ENCODE assay signal across 7 mouse cellular contexts in the genomic region with DNA sequence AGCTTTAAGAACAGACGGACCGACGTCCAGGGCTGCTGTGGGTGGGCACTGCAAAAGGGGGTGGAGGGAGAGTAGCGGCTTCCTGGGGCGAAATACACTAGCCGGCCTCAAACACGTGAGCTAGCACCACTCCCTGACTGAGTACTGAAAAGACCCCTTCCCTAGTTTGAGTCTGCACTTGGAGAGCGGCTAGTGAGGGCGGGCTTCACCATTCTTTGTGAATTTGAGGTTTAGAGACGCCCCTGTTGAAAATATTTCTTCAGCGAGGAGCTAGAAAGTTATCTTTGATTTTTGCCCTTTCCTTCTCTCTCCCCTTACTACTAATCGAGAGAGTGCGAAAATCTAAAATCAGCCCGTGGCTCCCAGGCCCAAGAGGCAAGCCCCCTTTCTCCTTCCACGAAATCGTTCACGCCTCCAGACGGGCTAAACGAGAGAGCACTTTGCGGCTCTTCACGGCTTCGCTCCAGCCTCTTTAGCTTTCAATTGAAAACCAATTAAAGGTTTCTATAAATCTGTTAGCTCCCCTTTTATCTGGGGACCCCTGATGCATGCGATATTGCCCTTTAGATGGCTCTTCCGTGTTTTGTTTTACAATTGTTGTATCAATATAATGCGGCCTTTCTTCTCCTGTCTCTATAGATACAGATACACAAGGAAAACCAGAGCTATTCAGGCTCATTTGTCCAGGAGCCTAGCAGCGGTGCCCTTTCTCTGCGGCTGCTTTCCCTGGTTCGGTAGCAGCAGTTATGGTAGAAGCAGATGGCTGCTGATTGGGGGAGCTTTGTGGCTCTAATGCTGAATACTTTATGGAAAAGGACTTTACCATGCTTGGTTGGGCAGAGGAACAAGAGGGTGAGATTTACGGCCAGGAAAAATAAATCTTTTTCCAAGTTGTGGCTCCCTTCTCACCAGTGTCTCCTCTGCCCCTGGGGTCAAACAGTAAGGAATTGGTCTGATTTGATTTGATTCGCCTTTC. TPM values are rescaled to one million over a fixed set of nuclear protein-coding genes. Genes with fewer than 3 reads are reported as not detected.
DNase-seq lines count a peak whose midpoint lies in the region; ATAC-seq and TF ChIP-seq lines count a peak whose summit lies in the region.

No protein-coding gene starts in this region.

- no peaks in the 10 kb centered on the region for H3K36me3 ChIP-seq in lung, embryonic 16.5 days (ENCODE audit: control insufficient read depth, insufficient read depth, low read length)
- H3K36me3 ChIP-seq in forebrain, embryonic 11.5 days (ENCODE audit: control insufficient read depth, insufficient read depth, low read length), result no peaks in the 10 kb centered on the region
- H3K36me3 ChIP-seq in limb, embryonic 13.5 days, result no peaks in the 10 kb centered on the region
- H3K36me3 ChIP-seq in stomach, embryonic 16.5 days (ENCODE audit: control insufficient read depth, insufficient read depth, low read length), result no peaks in the 10 kb centered on the region

- ATAC-seq in lung, embryonic 16.5 days (ENCODE audit: low read depth), result no peak
- 0 out of 2 replicates have a peak, but pooled peaks have one; percentile 6 for ATAC-seq in forebrain, embryonic 11.5 days (replicated peaks; ENCODE audit: low FRiP score)
- ATAC-seq in limb, embryonic 13.5 days (ENCODE audit: low FRiP score, low read depth), result no peak
- no peak for ATAC-seq in stomach, embryonic 16.5 days (ENCODE audit: insufficient read depth, low FRiP score)

- no peaks in the 10 kb centered on the region for H3K9me3 ChIP-seq in lung, embryonic 16.5 days (ENCODE audit: control insufficient read depth, low read length)
- no peaks in the 10 kb centered on the region for H3K9me3 ChIP-seq in forebrain, embryonic 11.5 days (ENCODE audit: control insufficient read depth, low read length)
- H3K9me3 ChIP-seq in limb, embryonic 13.5 days, result no peaks in the 10 kb centered on the region
- no peaks in the 10 kb centered on the region for H3K9me3 ChIP-seq in stomach, embryonic 16.5 days (replicated peaks; ENCODE audit: control insufficient read depth, low read length)

- WGBS in lung, embryonic 16.5 days, result 9% methylated on average over 30 of the region's 30 CpGs
- WGBS in forebrain, embryonic 11.5 days, result under 1% methylated on average over 30 of the region's 30 CpGs
- 1% methylated on average over 30 of the region's 30 CpGs for WGBS in limb, embryonic 13.5 days
- 7% methylated on average over 30 of the region's 30 CpGs for whole genome bisulfite sequencing in stomach, embryonic 16.5 days
- 36% methylated on average over 30 of the region's 30 CpGs for WGBS in lung, adult 2 months

- DNase-seq in lung, postnatal 36 days, result no peak
- peak; percentile 56 for DNase-seq in forebrain, embryonic 11.5 days (ENCODE audit: low spot score)
- no peak for DNase-seq in lung, adult 2 months
- no peak for DNase-seq in spleen, postnatal 14 days (ENCODE audit: low spot score in 2 of 2)

- no peak overlapping the region for H3K9ac ChIP-seq in lung, embryonic 16.5 days (ENCODE audit: low read length)
- H3K9ac ChIP-seq in forebrain, embryonic 11.5 days (ENCODE audit: low read length), result no peak overlapping the region
- H3K9ac ChIP-seq in limb, embryonic 13.5 days, result no peak overlapping the region
- H3K9ac ChIP-seq in stomach, embryonic 16.5 days (ENCODE audit: low read length), result no peak overlapping the region

- peaks cover 71% of the 10 kb centered on the region for H3K27me3 ChIP-seq in lung, embryonic 16.5 days (ENCODE audit: control insufficient read depth, insufficient read depth, low read depth, low read length)
- peaks cover 74% of the 10 kb centered on the region for H3K27me3 ChIP-seq in forebrain, embryonic 11.5 days (ENCODE audit: control insufficient read depth, insufficient read depth, low read length)
- H3K27me3 ChIP-seq in limb, embryonic 13.5 days, result peaks cover 100% of the 10 kb centered on the region
- H3K27me3 ChIP-seq in stomach, embryonic 16.5 days (ENCODE audit: control insufficient read depth, insufficient read depth, low read length), result peaks cover 76% of the 10 kb centered on the region

- no peak overlapping the region for H3K27ac ChIP-seq in lung, embryonic 16.5 days (ENCODE audit: low read length)
- no peak overlapping the region for H3K27ac ChIP-seq in forebrain, embryonic 11.5 days (ENCODE audit: low read depth, low read length)
- H3K27ac ChIP-seq in limb, embryonic 13.5 days, result no peak overlapping the region
- no peak overlapping the region for H3K27ac ChIP-seq in stomach, embryonic 16.5 days (ENCODE audit: low read length)

- no peak for TF ChIP-seq POLR2A in lung, adult 2 months (IDR thresholded peaks at IDR 0.05; ENCODE audit: borderline replicate concordance, extremely low read depth, low read depth, low read length)

- peak overlapping the region; percentile 51 for H3K4me3 ChIP-seq in lung, embryonic 16.5 days (ENCODE audit: low read length)
- no peak overlapping the region for H3K4me3 ChIP-seq in forebrain, embryonic 11.5 days (ENCODE audit: low read depth, low read length)
- peak overlapping the region; percentile 52; the same call in 1 of the 2 replicates for H3K4me3 ChIP-seq in limb, embryonic 13.5 days
- H3K4me3 ChIP-seq in stomach, embryonic 16.5 days (replicated peaks; ENCODE audit: low read length), result no peak overlapping the region
- no peak overlapping the region for H3K4me3 ChIP-seq in lung, adult 2 months (replicated peaks; ENCODE audit: extremely low read depth, low read depth, low read length)

- no peak for TF ChIP-seq CTCF in lung, adult 2 months (IDR thresholded peaks at IDR 0.05; ENCODE audit: insufficient read depth, low read length)

- peaks cover 13% of the 10 kb centered on the region for H3K4me1 ChIP-seq in lung, embryonic 16.5 days (replicated peaks; ENCODE audit: control insufficient read depth, insufficient read depth, low read length)
- H3K4me1 ChIP-seq in forebrain, embryonic 11.5 days (replicated peaks; ENCODE audit: control insufficient read depth, insufficient read depth, low read length), result peaks cover 9% of the 10 kb centered on the region
- peaks cover 24% of the 10 kb centered on the region for H3K4me1 ChIP-seq in limb, embryonic 13.5 days
- H3K4me1 ChIP-seq in stomach, embryonic 16.5 days (ENCODE audit: control insufficient read depth, insufficient read depth, low read length), result peaks cover 14% of the 10 kb centered on the region
- no peaks in the 10 kb centered on the region; the same call in 1 of the 2 replicates for H3K4me1 ChIP-seq in lung, adult 2 months (ENCODE audit: control insufficient read depth, insufficient read depth, low read length)

- peak overlapping the region; percentile 82 for H3K4me2 ChIP-seq in lung, embryonic 16.5 days (ENCODE audit: low read depth, low read length)
- H3K4me2 ChIP-seq in forebrain, embryonic 11.5 days (ENCODE audit: low read depth, low read length, severe bottlenecking), result peak overlapping the region; percentile 72; the same call in 1 of the 2 replicates
- peak overlapping the region; percentile 73 for H3K4me2 ChIP-seq in limb, embryonic 13.5 days (replicated peaks)
- H3K4me2 ChIP-seq in stomach, embryonic 16.5 days (ENCODE audit: low read depth, low read length), result peak overlapping the region; percentile 78; the same call in 1 of the 2 replicates

RNA-seq across cellular contexts. Expression of gene Prdm8, which starts 2.7 kb away (rescaled TPM):
- 0.79 and 0.87 TPM in 2 replicates for polyA plus RNA-seq in lung, embryonic 16.5 days (2015; fragmentation: Nextera tagmentation; extraction: Ambion mirVana)
- polyA plus RNA-seq in forebrain, embryonic 11.5 days (2014; fragmentation: Nextera tagmentation; extraction: Ambion mirVana), result 0.96 and 0.97 TPM in 2 replicates
- polyA plus RNA-seq in limb, embryonic 13.5 days (2015; fragmentation: Nextera tagmentation; extraction: Ambion mirVana), result 0.09 and 0.27 TPM in 2 replicates
- polyA plus RNA-seq in stomach, embryonic 16.5 days (2015; fragmentation: Nextera tagmentation; extraction: Ambion mirVana), result 0.06 TPM in 1 of 2 replicates, not detected in the other
- 3.6 and 4.7 TPM in 2 replicates for polyA plus RNA-seq in lung, adult 2 months (2012; rRNA removed)

Comparison
In these comparisons a context has a peak if more than half of its experiments do, and no peak if none do; other contexts are left out.
1. H3K4me3 ChIP-seq: peak in lung, embryonic 16.5 days (single experiment) and limb, embryonic 13.5 days (single experiment); none in forebrain, embryonic 11.5 days (single experiment), stomach, embryonic 16.5 days (single experiment) and lung, adult 2 months (single experiment).
2. Peak in every context shown above with its lines, with median percentiles within 50 percentile points of each other: H3K4me2 ChIP-seq.